Mouse (Mus musculus): Measurements from ENCODE around the gene Ppt1.

GRCm38 (mm10) chr4:122873512-122873911 is 37.5 kb downstream of the Ppt1 start:
- TF ChIP-seq USF1 (IDR thresholded peaks at IDR 0.05; ENCODE audit: low read depth) (no peak), CTCF (IDR thresholded peaks at IDR 0.05; ENCODE audit: control insufficient read depth, insufficient read depth, insufficient read length) (no peak), MYOD1 (IDR thresholded peaks at IDR 0.05; ENCODE audit: control insufficient read depth, insufficient read length, low read depth) (no peak), MAX (IDR thresholded peaks at IDR 0.05) (no peak), CEBPB (IDR thresholded peaks at IDR 0.05; ENCODE audit: low read depth) (no peak)
